Mouse (Mus musculus): ENCODE data around the gene Adgrl1. TPM values are rescaled to one million over a fixed set of nuclear protein-coding genes. Genes with fewer than 3 reads are reported as not detected.

The Adgrl1 gene
- total RNA-seq, 2 experiments from 2014 or later = 397 to 418 TPM

DNA sequence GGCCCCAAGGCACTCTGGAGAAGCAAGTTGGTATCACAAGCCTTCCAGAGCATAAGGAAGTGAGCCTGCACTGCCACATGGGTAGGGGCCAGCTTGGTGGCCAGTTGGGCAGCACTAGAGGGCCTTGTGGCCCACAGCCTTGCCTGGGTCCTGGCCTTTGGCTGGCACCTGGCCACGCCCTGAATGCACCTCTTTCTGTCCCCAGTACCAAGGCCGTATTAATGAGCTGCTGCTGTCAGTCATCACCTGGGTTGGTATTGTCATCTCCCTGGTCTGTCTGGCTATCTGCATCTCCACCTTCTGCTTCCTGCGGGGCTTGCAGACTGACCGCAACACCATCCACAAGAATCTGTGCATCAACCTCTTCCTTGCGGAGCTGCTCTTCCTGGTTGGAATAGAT lies 34.3 kb downstream of the Adgrl1 start:
- intact Hi-C loops (cut with DNase I) = no loop called here
- no peak overlapping the region for H3K27ac ChIP-seq
- no peak for DNase-seq (ENCODE audit: extremely low spot score in 1 of 2, low spot score in 2 of 2)
- H3K4me3 ChIP-seq = no peak overlapping the region
- no peak for TF ChIP-seq CTCF (IDR thresholded peaks at IDR 0.05)

DNA sequence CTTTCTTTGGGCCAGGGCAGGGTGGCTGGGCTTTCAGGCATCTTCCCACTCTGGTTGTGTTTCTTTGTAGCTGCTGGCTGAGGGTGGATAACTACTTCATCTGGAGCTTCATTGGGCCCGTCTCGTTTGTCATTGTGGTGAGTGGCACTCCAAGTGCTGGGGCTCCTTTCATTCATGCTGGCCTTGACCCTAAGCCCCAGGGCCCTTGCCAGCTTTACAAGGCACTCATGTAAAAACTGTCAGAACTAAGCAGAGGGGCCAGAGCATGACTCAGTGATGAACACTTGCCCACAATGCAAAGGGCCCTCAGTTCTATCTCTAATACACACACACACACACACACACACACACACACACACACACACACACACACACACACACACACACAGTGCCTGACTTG lies 35.1 kb downstream of the Adgrl1 start:
- Histone ChIP-seq H3K4me3 (no peak overlapping the region), H3K27ac (no peak overlapping the region)
- intact Hi-C loops (cut with DNase I) = no loop called here
- DNase-seq (ENCODE audit: extremely low spot score in 1 of 2, low spot score in 2 of 2) = no peak
- no peak for TF ChIP-seq CTCF (IDR thresholded peaks at IDR 0.05)

DNA sequence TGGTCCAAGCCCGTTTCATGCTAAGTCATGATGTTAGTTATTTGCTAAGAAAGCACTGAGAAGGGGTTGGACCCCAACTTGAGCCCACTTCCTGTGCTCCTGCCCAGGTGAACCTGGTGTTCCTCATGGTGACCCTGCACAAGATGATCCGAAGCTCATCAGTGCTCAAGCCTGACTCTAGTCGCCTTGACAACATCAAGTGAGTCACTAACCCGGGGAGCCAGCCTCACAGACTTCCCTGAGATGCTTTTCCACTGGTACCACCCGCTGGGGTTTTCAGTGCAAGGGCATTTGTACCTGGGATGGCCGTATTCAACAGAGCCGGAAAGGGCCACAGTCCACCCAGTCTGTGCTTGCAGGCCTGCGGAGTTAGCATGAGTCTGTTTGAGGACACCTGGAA lies 35.5 kb downstream of the Adgrl1 start:
- no peak for DNase-seq (ENCODE audit: extremely low spot score in 1 of 2, low spot score in 2 of 2)
- Histone ChIP-seq H3K27ac (no peak overlapping the region), H3K4me3 (no peak overlapping the region)
- no peak for TF ChIP-seq CTCF (IDR thresholded peaks at IDR 0.05)
- intact Hi-C loops (cut with DNase I) = no loop called here

DNA sequence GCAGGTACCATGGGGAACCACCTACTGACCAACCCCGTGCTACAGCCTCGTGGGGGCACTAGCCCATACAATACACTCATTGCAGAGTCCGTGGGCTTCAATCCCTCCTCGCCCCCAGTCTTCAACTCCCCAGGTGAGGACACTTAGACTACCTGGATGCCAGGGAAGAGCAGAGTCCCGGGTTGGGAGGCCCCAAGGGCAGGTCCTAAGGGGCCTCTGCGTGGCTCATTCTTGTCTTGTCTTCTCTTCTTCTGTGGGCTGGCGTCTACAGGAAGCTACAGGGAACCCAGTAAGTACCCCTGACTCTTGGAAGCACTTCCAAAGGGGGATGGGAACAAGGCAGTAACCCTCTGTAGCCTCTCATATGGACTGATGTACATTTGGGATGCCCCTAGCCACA lies 37.7 kb downstream of the Adgrl1 start:
- DNase-seq (ENCODE audit: extremely low spot score in 1 of 2, low spot score in 2 of 2) = no peak
- Histone ChIP-seq H3K4me3 (no peak overlapping the region), H3K27ac (no peak overlapping the region)
- TF ChIP-seq CTCF (IDR thresholded peaks at IDR 0.05) = no peak
- intact Hi-C loops (cut with DNase I) = no loop called here

DNA sequence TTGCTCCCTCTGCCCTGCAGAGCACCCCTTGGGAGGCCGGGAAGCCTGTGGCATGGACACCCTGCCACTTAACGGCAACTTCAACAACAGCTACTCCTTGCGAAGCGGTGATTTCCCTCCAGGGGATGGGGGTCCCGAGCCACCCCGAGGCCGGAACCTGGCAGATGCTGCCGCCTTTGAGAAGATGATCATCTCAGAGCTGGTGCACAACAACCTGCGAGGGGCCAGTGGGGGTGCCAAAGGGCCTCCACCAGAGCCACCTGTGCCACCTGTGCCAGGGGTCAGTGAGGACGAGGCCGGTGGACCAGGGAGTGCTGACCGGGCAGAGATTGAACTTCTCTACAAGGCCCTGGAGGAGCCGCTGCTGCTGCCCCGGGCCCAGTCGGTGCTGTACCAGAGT lies 38.4 kb downstream of the Adgrl1 start:
- H3K4me3 ChIP-seq = no peak overlapping the region
- intact Hi-C loops (cut with DNase I) = no loop called here
- DNase-seq (ENCODE audit: extremely low spot score in 1 of 2, low spot score in 2 of 2) = peak; percentile 11 to 13
- H3K27ac ChIP-seq = no peak overlapping the region
- TF ChIP-seq CTCF (IDR thresholded peaks at IDR 0.05) = no peak

DNA sequence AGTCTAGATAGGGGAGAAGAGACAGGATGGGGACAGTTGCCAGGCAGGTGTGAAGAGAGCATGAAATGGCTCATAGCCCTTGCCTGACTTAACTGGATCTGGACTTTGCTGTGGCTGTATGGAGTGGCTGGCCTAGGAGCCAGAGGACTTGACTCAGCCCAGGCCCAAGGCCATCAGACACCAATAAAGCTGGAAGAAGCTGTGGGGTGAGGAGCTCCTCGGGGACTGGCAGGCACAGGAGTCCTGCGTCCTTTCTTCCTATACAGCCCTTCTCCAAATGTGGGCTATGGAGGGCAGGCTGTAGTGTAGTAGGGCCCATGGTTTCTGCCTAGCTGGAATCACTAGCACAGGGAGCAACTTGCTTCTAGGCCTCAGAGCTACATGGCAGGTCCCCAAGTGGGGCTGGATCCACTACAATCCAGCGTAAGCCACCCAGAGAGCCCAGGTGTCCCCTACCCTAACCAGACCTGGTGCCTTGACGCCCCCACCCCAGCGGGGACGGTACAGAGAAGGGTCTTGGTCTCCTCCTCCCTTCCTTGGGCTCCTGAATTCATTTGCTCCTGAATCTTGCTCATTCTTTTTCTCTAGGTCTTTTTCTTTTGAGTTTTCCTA lies 41.3 kb downstream of the Adgrl1 start:
- intact Hi-C loops (cut with DNase I) = no loop called here
- peak in 1 of 2 experiments; percentile 13 for DNase-seq (ENCODE audit: extremely low spot score in 1 of 2, low spot score in 2 of 2)
- Histone ChIP-seq H3K4me3 (no peak overlapping the region), H3K27ac (no peak overlapping the region)
- no peak for TF ChIP-seq CTCF (IDR thresholded peaks at IDR 0.05)

DNA sequence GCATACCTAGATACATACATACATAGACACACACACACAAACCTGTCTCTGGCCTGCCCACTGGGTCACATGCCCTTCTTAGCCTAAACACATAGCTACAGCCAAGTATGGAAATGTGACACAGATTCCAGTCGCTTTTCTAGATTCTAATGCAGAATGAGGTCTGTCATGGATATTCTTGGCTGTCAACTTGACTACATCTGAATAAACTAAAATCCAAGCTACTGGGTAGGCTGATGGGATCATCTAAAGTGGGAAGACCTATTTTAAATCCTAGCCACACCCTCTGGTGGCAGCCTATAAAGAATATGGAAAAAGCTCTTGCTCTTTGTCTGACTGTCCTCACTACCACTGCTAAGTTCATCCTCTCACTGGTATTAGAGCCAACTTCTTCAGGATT lies 42.5 kb downstream of the Adgrl1 start:
- DNase-seq (ENCODE audit: extremely low spot score in 1 of 2, low spot score in 2 of 2) = no peak
- no peak for TF ChIP-seq CTCF (IDR thresholded peaks at IDR 0.05)
- Histone ChIP-seq H3K4me3 (no peak overlapping the region), H3K27ac (no peak overlapping the region; the same call in 1 of the 2 replicates)
- intact Hi-C loops (cut with DNase I) = no loop called here

DNA sequence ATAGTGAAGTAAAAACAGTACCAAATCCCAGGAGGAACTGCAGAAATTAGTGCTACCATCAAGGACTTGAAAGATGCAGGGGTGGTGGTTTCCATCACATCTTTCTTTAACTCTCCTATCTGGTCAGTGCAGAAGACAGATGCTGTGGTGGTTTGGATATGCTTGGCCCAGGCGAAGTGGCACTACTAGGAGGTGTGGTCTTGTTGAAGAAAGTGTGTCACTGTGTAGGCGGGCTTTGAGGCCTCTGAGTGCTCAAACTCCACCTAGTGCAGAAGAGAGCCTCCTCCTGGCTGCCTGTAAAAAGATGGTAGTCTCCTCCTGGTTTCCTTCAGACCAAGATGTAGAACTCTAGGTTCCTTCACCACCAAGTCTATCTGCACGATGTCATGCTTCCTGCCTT lies 45.6 kb downstream of the Adgrl1 start:
- TF ChIP-seq CTCF (IDR thresholded peaks at IDR 0.05) = no peak; the same call in 1 of the 2 replicates
- intact Hi-C loops (cut with DNase I) = no loop called here
- DNase-seq (ENCODE audit: extremely low spot score in 1 of 2, low spot score in 2 of 2) = no peak
- Histone ChIP-seq H3K4me3 (no peak overlapping the region), H3K27ac (no peak overlapping the region)

DNA sequence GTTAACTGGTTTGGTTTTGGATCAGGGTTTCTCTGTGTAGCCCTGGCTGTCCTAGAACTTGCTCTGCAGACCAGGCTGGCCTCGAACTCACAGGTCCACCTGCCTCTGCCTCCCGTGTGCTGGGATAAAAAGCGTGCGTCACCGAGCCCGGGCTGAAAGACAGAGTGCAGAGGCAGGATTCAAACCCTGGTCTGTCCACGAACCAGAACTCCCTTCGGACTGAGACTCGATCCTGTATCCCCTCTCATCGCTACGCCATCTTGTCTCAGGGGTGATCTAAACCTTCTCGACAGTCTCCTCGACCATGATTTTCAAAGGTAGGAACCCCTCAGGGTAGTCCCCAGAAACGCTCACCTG lies 54.8 kb downstream of the Adgrl1 start:
- TF ChIP-seq CTCF (IDR thresholded peaks at IDR 0.05) = no peak
- intact Hi-C loops (cut with DNase I) = loop anchor here (1.0 to 5.0 kb wide), 6 partner anchors 18 to 302 kb away; partner anchors contain the start of genes Gipc1, Prkaca and Samd1
- no peak for DNase-seq (ENCODE audit: extremely low spot score in 1 of 2, low spot score in 2 of 2)
- Histone ChIP-seq H3K4me3 (peak overlapping the region; percentile 49), H3K27ac (peak overlapping the region; percentile 60; the same call in 1 of the 2 replicates)

DNA sequence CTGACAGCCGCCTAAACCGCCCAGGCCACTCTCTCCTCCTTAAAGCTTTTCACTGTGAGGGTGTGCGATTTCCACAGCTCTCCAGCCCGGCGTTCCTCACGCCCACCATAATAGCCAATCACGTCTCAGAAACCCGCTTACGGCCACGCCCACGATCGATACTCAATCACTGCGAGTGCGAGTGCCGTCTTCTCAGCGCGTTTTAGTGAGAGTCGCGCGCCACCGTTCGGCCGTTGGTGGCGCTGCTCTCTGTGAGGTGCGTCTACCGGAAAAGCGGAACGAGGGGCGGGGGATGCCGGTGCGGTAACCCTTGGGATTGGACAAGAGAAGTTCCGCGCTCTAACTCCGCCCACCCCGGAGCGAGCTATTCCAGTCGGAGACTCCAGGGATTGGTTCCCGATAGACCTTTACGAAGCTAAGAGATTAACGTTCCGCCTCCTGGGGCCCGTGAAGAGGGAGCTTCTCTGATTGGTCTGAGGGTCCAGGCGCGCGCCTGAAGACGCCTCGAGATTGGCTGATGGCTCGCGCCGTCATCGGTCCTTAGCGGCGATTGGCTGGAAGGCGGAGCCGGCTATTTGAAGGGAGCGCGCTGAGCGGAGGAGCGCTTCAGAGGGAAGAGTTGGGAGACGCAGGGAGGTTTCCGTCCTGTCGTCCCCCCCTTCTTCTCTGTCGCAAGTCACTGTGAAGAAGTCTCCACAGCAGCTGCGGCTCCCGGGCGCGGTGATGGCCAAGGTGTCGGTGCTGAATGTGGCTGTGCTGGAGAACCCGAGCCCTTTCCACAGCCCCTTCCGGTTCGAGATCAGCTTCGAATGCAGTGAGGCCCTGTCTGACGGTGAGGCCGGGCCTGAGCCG lies 55.4 kb downstream of the Adgrl1 start, which contains the start of the genes Gm10644 and Asf1b:
Gm10644 (minus strand) TSS at position 100 of the 852 bp plus-strand sequence.
Asf1b (plus strand) TSS at position 402 of the 852 bp plus-strand sequence.
- peak within 1 kb of the TSS; percentile 55 for H3K4me3 ChIP-seq
- TF ChIP-seq CTCF (IDR thresholded peaks at IDR 0.05) = peak; percentile 85
- peak; percentile 93 to 98 for DNase-seq (ENCODE audit: extremely low spot score in 1 of 2, low spot score in 2 of 2)
- peak within 1 kb of the TSS; percentile 60; the same call in 1 of the 2 replicates for H3K27ac ChIP-seq
- intact Hi-C loops (cut with DNase I) = loop anchor here (1.0 to 5.0 kb wide), 6 partner anchors 17 to 303 kb away; partner anchors contain the start of genes Gipc1, Prkaca and Samd1

DNA sequence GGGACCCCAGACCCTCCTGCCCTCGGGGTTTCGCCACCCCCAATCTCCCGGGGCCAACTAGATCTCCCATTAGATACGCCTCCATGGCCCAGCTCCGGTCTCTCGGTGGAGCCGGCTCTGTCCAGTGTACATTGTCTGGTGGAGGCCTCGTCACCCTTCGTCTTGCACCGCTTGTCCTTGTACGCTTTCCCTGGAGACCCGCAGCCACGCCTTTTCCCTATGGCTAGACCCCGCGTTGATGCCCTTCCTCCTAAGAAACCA lies 56.0 kb downstream of the Adgrl1 start:
- no peak for TF ChIP-seq CTCF (IDR thresholded peaks at IDR 0.05)
- H3K27ac ChIP-seq = no peak overlapping the region
- intact Hi-C loops (cut with DNase I) = loop anchor here (1.0 to 5.0 kb wide), 6 partner anchors 16 to 304 kb away; partner anchors contain the start of genes Gipc1, Prkaca and Samd1
- H3K4me3 ChIP-seq = peak overlapping the region; percentile 55
- DNase-seq (ENCODE audit: extremely low spot score in 1 of 2, low spot score in 2 of 2) = no peak

DNA sequence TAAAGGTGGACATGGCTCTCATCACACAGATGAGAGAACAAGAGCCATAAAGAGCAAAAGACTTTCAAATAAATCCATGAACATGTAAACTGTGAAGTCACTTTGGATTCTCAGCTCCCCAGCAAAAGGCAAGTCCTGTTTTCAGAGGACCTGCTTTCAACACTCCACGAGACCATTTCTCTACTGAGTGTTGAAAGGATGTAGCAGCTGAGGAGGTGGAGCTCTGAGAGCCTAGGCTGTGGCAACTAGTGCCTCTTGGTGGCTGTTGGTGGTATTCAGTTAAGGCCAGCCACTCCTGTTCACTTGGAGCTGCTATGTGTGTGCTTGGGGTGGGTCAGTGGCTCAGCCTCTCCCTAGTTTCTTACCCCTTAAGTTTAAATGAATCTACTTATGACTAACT lies 56.9 kb downstream of the Adgrl1 start:
- intact Hi-C loops (cut with DNase I) = loop anchor here (5.0 kb wide), 1 partner anchor 304 kb away; the partner anchor contains the start of gene Gipc1
- H3K27ac ChIP-seq = no peak overlapping the region
- no peak overlapping the region for H3K4me3 ChIP-seq
- peak; percentile 24 for TF ChIP-seq CTCF (IDR thresholded peaks at IDR 0.05)
- no peak for DNase-seq (ENCODE audit: extremely low spot score in 1 of 2, low spot score in 2 of 2)

All from left cerebral cortex, adult 2 months (tissue).